Mouse (Mus musculus) kidney, adult 2 months (tissue): ENCODE data around the gene Zfp618.

Source experiments
- CTCF ChIP-seq: fragments of 200-500 bp; conservative IDR thresholded peaks from 2 replicates; pipeline ENCODE4 v1.5.1; 2011; ENCODE audit warnings: low read depth, mild to moderate bottlenecking, control low read depth, low read length, moderate library complexity, mixed read lengths; ENCODE audit not compliant: insufficient read depth, insufficient read length
- POLR2A ChIP-seq: fragments of 200-500 bp; IDR thresholded peaks from one replicate; pipeline ENCODE4 v1.6.1; 2011; ENCODE audit warnings: low read depth, low read length, control low read depth

DNA sequence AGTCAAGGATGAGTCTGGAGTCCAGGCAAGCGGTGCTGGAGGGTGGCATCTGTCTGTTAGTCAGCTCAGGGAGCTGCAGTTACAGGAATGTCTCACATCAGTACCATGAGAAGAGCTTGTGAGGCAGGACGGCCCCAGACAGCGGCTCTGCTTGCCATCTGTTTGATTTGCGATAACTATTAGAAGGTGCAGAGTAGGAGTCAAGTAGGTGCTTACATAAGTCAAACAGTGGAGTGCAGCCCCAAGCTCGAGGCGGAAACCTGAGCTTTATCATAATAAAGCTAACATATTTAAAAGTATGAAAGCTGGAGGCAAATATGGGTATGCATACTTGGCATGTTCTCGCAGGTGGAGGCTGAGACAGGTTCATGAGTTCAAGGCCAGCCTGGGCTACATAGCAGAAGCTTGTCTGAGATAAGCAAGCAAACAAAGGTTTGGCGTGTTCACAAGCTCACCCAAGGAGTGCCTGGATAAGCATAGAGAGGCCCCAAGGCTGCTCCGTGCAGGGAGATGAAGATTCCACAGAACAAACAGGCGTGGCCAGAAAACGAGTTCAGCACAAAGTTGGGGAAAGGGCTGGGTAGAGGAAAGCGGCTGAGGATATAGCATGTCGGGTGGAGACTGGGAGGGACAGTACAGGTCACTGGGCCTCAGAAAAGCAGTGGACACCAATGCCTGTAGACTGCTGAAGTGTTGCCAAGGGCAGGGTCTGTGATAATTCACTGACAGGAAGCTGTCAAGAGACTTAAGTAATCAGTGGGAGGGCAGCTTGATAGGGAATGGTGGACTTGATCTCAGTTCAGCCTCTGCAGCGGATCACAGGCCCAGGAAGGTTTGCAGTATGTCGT, 106.3 kb downstream of the Zfp618 start:
- no peak for TF ChIP-seq POLR2A
- TF ChIP-seq CTCF, result no peak
